Mouse (Mus musculus) B cell, adult 2 months (primary cell): ENCODE measurements around the gene Gm49393.
"Not testable (repeated sequence)": the region's sequence is repeated elsewhere in the genome, so short reads cannot be mapped to it uniquely, and the experiment has no call there.

Source experiments
- DNase-seq, 2 experiments: peaks; one replicate each; pipeline ENCODE4 v3.0.0; 2022

The Gm49393 gene

DNA sequence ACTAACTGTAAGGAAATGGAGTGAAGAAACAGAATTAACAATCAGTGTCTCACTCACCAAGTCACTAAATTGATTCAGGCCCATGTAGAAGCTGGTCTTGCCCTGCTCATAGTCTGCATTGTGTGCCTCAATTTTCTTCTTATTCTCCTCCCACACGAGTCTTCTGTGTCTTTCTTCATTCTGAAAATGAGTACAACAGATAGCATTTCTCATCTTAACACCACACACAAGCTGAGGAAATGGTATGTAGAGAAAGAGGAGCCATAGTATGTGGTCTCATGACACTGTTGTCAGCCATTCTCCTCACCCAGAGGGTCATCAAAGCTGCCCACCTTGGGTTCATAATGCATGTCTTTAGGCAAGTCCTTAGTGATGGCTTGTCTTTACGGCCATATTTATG lies at the start of gene Gm49393:
Gene Gm49393 (minus strand): TSS at position 101 of the 400 bp plus-strand sequence.
- not testable (repeated sequence) for DNase-seq

GRCm38 (mm10) chr13:60972319-60972718 lies 36.9 kb upstream of the Gm49393 start:
- DNase-seq, result not testable (repeated sequence)

DNA sequence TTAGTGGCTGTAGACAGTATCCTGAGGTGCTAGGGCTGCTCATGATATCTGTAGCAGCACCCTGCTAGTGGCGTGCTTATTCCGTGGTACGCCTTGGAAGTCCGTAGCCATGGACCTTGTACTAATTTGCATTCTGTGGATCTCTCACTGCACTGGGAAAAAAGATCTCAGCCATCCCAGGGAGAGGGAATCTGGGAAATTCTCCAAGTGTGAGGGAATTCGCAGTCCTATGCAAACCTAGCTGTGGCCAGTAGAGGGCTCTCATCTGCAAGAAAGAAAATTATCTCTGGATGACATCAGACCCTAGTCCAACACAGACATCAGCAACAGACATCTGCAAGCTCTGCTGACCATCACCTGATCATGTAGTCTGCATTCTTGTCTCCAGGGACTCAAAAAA lies 28.6 kb upstream of the Gm49393 start:
- DNase-seq, result not testable (repeated sequence)

GRCm38 (mm10) chr13:60961706-60962105 lies 26.3 kb upstream of the Gm49393 start:
- DNase-seq, result no peak

GRCm38 (mm10) chr13:60941884-60942283 lies 6.5 kb upstream of the Gm49393 start, which contains the start of gene Tpbpa:
Gene Tpbpa, minus strand, starts transcription at chr13:60941984.
- not testable (repeated sequence) for DNase-seq

GRCm38 (mm10) chr13:60936500-60936901 lies 1.1 kb upstream of the Gm49393 start, which contains the start of the genes Gm49391 and Ctla2a:
Gene Gm49391, minus strand, starts transcription at chr13:60936571.
Gene Ctla2a, minus strand, starts transcription at chr13:60936625.
- DNase-seq, result no peak

- not testable (repeated sequence) for DNase-seq
Observed at GRCm38 (mm10) chr13:60904780-60905179, 30.6 kb downstream of the Gm49393 start, which contains the start of gene Tpbpb. Gene Tpbpb, minus strand, starts transcription at chr13:60904880.

DNA sequence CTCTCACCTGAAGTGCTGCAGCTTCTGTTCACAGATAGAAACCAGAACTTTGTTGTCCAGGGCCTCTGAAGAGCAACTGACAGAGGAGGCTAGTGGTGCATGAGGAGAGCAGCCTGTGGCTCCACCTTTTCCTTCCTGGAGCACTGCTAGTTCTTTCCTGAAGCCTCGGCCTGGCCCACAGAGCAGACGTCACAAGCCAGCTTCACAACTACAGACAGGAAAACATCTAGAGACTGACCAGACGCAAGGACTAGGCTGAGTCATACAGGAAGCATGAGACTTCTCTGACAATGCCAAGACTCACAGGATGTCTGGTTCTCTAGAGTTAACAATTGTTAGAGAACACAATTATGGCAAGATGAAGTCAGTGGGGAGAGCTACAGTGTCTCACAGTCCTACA lies 38.1 kb downstream of the Gm49393 start, which contains the start of gene Ctla2b:
Gene Ctla2b (minus strand): TSS at position 120 of the 400 bp plus-strand sequence.
- DNase-seq, result no peak

- not testable (repeated sequence) for DNase-seq
Observed at GRCm38 (mm10) chr13:60896794-60897193, 38.6 kb downstream of the Gm49393 start, which contains the start of gene Gm49392. Gene Gm49392, minus strand, starts transcription at chr13:60896894.

DNA sequence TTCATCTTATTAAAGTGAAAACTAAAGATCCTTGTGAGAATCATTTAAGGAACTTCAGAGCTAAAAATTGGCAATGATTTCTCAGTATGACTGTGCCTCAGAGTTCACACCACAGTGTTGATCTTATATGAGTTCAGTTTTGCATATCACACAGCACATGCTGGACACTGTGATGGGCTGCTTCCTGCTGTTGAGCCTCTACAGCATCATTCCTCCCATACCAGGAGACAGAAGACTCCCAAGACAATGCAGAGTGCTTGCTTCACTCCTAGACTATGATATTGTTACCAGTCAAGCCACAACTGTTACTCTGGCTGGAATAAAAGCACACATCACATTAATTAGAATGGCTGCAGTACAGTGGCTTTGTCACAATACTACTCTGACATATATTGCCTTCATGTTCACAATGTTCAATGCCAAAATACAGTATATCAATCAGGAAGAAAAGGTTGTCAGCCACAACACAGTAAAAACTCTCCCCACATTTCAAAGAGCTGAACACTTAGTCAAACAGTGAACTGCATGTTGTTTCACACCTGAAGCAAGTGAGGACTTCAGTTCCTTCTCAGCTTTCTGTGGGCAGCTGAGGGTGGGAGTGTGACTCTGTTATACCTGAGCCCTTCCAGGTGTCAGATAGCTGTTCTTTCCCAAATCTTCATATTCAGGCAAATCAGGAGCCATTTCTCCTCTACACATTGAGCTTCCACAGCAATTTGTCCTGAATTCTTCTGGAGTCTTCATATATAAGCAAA lies 39.8 kb downstream of the Gm49393 start:
- DNase-seq, result no peak

GRCm38 (mm10) chr13:60892301-60892700 lies 43.1 kb downstream of the Gm49393 start:
- no peak for DNase-seq

- DNase-seq, result no peak
Observed at GRCm38 (mm10) chr13:60864281-60864680, 71.1 kb downstream of the Gm49393 start, which contains the start of gene 4930486L24Rik. Gene 4930486L24Rik, minus strand, starts transcription at chr13:60864475.

- DNase-seq, result no peak
Observed at GRCm38 (mm10) chr13:60848241-60849120, 86.9 kb downstream of the Gm49393 start.

- DNase-seq, result no peak
Observed at GRCm38 (mm10) chr13:60843153-60843552, 92.2 kb downstream of the Gm49393 start.

- DNase-seq, result no peak
Observed at GRCm38 (mm10) chr13:60842703-60843102, 92.7 kb downstream of the Gm49393 start.

DNA sequence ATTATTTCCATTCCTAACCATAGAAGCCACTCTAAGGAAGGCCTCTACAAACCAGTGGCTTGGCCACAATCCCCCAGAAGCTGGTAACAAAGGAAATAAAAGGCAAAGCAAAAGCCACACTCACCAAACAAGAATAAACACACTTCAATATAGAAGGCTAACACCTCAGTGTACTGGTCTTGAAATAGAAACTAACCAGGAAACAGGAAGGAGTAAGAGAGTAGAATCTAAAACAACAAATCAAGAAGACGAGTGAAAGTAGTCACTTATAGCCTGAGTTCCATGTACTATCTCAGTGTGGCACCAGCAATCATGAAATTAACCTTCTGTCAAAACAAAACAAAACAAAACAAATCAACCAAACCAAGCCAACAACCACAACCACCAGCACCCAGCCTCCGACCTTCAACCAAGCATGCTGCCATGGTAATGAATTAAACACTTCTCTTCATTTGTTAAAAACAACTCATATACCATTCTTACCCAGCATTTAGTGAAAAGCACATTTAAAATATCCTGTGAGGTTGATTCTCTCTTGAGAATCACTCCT lies 96.0 kb downstream of the Gm49393 start:
- no peak for DNase-seq

- no peak for DNase-seq
Observed at GRCm38 (mm10) chr13:60826052-60826451, 109.3 kb downstream of the Gm49393 start.

GRCm38 (mm10) chr13:60820486-60821175 lies 114.8 kb downstream of the Gm49393 start:
- DNase-seq, result no peak

DNA sequence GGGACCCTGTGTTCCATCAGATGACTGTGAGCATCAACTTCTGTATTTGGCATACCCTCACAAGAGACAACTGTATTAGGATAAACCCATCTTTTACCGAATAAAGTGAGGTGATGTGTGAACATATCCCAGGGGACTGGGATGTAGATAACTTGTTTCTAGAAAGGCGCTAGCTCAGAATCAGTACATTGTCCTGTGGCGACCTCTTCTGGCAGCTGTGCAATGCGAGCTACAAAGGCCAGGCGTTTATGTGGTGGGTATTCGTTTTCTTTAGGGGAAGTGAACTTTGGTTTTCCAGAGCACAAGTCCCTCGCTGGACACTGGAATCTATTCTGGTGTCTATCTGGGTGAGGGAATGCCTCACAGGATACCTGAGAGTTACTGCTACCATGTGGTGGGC lies 115.9 kb downstream of the Gm49393 start:
- DNase-seq, result no peak

- no peak for DNase-seq
Observed at GRCm38 (mm10) chr13:60813722-60814121, 121.7 kb downstream of the Gm49393 start.

GRCm38 (mm10) chr13:60812768-60813167 lies 122.6 kb downstream of the Gm49393 start:
- no peak for DNase-seq

DNA sequence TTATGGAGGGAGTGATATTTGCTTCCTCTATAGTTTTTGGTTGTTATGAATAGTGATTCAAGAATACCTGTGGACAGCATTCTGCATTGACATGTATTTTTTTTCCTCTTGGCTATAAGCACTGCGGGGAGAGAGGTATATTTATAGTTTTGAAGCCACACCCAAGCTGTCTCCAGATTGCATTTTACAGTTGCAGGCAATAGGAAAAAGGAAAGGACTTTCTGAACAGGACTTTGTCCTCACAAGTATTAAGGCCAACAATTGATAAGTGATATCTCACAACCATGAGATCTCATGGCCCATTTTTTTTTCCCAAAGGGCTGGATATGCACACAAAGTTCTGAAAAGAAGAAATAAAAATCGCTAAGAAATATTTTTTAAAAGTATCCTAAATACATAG lies 125.7 kb downstream of the Gm49393 start:
- DNase-seq, result no peak
